Mouse (Mus musculus): Measurements from ENCODE around the gene Fgf8. TPM values are rescaled to one million over a fixed set of nuclear protein-coding genes. Genes with fewer than 3 reads are reported as not detected.

The Fgf8 gene
- total RNA-seq, 2 experiments from 2014 or later, result 1.1 TPM; not detected in 1

DNA sequence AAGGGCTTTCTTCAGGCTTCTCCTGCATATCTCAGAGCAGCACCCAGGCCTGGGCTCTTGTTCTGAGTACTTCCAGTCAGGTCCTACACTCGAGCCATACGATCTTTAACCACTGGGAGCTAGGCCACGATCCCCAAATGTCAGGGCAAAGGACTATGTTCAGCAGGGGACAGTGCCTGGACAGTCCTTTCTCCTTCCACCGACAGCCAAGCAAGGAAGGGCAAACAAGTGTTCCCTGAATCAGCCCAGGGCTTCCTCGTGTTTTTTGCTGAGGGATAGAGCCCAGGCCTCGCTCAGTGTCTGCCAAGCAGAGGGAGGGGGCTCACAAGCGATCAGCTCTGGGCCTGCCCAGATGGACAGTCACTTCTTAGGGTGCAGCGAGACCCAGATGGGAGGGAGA lies 12.7 kb downstream of the Fgf8 start:
- no peak for DNase-seq (ENCODE audit: low spot score in 2 of 2)

DNA sequence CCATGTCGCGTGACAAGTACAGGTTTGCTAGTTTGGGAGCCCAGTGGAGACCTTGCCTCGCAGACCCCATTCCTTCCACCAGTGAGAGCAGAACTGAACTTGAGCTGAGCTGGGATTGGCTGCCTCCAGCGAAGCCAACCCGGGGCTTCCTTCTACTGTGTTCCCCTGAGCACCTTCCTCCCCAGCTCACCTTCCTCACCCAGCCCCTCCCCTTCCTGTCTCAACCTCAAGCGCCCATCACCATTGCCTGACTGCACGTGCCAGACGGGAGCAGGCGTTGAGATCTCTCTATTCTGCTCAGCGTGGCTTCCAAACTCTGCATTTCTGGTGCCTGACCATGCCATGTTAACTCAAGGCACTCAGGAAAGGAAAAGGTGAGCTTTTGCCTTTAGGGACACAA lies 15.5 kb downstream of the Fgf8 start:
- no peak for DNase-seq (ENCODE audit: low spot score in 2 of 2)

DNA sequence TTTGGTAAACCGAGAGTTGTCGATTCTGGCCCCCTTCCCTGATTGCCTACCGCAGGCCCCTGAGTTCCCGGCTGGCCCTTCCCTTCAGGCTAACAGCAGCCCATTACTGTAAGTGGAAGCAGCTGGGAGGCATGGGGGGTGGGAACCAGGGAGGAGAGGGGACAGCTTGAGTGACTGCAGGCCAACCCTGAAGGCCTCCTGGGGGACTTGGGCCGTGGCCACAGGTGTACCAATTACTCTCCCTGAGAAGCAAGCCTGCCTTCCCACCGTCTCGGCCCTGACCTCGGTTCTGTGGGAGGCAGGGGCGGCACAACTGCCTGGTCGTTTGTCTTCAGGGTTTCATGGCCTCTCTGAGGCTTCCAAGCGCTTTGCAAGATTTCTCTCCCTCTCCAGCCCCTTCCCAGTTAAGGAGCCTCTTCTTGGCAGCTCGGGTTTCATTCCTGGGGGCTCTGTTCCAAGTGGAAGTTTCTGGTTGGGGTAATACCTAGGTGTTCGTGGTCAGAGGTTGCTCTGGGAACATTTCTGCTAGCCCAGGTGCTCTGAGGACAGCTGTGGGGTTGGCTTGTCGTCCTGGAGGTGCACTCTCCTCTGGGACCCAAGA lies 16.9 kb downstream of the Fgf8 start:
- DNase-seq (ENCODE audit: low spot score in 2 of 2), result no peak

DNA sequence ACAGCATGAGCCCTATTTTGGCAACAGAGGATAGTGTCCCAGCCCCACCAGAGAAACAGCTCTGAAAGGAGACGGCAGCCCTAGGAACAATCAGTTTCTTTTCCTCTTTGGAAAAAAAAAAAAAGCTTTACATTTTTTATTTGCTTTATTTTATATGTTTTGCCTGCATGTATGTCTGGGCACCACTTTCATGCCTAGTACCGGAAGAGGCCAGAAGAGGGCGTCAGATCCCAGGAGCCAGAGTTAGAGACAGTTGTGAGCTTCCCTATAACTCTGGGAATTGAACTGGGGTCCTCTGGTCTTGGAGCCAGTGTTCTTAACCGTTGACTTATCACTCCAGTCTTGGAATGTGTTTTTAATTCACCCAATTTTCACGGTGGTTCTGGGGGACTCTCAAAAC lies 20.5 kb downstream of the Fgf8 start:
- DNase-seq (ENCODE audit: low spot score in 2 of 2), result no peak

DNA sequence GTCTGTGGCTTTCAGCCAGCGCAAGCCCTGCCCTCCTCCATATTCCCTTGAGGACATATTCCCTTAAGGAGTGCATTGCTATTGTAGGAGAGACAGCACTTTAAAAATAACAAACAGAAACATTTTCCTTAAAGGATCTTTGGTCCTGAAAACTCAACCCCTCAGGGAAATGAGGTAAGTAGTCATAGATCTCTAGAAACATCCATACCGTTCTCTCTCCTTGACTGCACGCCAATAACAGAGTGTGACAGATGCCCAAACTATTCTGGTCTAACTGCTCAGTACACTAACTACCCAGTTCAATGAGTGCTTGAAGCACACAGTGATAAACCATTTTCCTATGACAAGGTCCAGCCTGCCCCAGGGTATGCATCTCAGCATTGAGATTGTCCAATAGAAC lies 24.4 kb downstream of the Fgf8 start:
- DNase-seq (ENCODE audit: low spot score in 2 of 2), result no peak

DNA sequence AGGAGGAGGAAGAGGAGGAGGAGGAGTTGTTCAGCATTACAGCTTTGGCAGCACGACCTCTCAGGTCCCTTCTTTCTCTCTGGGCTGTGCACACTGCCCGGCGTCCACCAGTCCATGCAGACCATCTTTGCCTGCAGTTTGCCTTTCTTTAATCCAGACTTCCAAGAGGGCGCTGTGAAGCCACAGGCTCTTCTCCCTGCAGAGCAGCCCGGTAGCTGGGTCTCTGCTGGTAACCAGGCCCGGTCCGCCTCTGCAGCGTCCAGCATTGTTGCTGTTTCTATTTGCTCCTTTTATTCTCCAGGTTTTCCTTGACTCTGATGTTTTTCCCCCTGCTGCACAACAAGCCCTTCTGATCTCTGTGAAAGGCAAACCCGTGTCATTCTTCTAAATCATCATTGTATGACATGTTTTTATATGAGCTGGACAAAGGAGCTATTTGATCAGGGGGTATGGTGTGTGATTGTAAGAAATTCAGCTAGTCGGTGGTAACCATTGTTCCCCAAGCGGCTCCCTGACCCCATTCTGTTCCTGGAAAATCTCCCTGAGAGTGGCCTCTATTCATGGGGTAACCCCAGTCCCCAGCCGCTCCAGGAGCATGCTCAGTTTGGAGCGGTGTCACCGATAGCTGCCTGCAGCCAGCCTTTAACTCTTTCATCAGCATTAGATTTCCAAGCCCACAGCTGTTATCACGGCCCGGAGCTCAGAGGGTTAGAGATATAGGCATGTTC lies 25.1 kb downstream of the Fgf8 start:
- DNase-seq (ENCODE audit: low spot score in 2 of 2), result peak in 1 of 2 experiments; percentile 27

DNA sequence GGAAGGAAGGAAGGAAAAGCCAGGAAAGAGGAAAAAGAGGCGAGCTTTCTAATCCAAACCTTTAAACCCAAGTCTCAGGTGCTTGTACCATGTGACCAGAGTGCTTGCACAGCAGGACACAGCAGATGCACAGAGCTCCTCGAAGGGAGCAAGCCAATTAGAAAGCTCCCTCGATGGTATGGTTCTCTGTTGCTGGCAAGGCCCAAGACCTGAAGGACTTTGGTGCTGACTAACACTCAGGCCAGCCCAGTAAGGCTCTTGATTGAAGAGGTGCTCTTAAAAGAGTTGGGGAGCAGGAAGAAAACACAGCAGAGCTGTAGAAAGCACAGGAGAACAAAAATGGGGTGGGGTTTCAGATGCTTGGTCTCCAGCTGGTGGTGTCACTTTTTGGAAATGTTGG lies 34.0 kb downstream of the Fgf8 start:
- no peak for DNase-seq (ENCODE audit: low spot score in 2 of 2)

DNA sequence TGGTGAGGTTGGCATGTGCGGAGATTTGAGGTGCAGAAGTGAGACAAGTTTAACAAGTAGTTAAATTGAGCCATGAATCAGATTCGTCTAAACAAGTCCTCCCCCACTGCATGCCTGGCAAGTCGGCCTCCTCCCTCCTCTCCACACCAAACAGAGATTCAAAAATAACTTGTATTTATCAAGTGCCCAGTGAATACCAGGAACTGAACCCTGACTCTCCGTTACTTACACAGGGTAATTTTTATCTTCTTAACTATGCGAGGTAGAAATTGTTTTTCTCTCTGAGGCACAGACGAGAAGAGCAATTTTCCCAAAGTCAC lies 46.5 kb downstream of the Fgf8 start:
- DNase-seq (ENCODE audit: low spot score in 2 of 2), result no peak

DNA sequence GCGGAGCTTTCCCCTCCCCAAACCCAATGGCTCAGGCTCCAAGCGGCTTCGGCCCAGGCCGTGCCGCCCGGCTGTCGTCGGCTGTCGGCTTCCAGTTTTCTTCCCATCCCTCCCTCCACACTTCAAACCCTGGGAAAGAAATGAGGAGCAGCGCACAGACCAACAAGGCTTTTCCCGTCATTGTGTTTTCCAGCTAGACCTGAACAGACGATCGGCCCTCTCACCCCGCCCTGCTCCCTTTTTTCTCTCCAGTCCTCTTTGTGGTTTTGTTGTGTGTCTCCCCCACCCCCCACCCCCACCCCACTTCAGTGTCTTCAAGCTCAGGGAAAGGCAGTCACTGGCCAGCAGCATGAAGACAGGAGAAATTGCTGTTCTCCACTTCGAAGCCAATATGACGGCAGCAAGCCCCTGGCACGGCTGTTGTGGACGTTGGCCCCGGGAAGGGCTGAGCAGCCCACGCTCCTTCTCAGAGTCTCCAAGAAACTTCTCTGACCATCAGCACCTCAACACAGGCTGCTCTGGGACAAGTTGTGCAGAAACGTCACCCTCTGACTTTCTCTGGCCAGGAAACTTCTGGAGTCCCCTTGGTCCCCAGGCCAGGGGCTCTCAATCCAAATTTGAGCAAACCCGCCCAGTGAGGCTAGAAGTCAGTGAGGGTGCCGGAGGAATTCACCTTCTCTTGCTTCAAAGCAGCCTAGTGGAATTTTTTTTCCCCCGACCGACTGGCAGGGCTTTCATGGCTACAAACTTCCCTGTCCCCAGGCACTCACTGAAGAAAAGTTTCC lies 47.0 kb downstream of the Fgf8 start:
- no peak for DNase-seq (ENCODE audit: low spot score in 2 of 2)

DNA sequence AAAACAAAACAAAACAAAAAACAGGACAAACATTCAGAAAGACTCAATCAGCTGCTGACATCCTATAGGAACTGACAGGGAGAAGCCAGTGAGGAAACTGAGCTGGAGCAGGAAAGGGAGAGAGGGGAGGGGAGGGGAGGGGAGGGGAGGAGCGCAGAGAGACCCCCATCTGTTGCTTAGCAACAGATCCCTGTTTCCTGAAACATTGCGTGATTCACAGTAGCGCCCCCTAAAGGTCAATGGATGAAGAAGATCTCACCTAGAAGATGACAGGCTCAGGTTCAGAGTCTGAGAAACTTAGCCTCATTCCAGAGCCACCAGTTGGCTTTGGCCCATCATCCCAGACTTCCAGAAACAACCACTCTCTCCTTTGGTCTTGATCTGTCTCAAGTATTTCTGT lies 48.7 kb downstream of the Fgf8 start:
- no peak for DNase-seq (ENCODE audit: low spot score in 2 of 2)

DNA sequence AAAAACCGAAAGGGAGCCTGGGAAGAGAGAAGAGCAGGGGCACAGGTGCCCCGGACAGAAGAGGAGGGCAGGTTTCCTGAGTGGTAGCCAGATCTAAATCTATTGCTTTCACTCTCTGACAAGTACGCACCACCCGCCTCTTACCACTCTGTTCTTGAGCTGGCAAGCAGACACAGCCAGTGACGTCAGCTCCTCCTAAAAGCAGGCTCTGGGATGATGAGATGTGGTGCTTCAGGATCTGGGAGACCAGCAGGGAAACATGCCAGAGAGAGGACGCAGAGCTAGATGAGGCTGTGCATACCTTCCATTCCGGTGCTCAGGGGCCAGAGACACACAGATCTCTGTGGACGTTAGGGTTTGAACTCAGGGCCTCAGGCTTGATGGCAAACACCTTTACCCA lies 50.5 kb downstream of the Fgf8 start:
- DNase-seq (ENCODE audit: low spot score in 2 of 2), result no peak

DNA sequence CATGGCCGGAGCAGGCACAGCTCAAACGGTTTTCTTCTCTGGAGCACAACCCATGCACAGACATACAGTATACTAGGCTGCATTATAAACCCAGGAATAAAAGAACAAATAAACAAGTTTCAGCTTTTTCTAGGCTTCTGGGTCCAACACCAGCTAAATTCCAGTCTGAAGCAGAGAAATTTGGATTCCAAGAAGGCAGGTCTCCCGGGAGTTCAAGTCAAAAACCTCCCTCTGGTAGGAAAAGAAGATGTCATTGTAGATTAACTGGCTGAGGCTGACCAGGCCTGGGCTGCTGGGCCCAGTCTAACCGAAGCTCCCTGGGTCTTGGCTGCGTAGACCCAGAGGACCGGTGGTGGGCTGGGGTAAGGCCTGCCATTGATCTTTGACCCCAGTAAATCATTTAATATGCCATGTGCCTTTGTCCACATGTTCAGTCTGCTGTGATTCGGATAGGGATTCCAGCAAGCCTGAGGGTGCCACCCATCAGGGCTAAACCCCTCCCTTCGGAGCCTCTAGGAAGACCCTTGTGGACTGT lies 51.6 kb downstream of the Fgf8 start:
- no peak for DNase-seq (ENCODE audit: low spot score in 2 of 2)

DNA sequence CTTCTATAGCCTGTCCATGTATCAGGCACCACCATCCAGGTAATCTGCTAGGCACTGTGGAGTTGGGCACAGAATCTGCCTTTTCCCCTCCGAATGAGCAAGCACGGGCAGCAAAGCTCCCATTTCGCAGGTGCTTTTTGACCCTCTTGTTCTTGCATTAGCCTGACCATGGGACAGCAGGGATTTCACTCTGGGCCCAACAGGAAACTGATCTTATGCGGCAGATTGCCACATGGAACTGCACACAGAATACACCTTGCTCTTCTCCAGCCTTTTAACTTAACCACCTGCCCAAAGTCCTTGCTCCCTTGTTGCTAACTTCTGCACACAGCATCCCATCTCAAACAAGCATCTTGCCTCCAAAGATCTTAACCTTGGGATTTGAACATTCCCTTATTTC lies 55.7 kb downstream of the Fgf8 start:
- no peak for DNase-seq (ENCODE audit: low spot score in 2 of 2)

Other genes with a start within 250 kb of the Fgf8 start
- gene Poll, start 182.4 kb downstream of the Fgf8 start, total RNA-seq (2021), result 10 to 100 TPM; 11.5 to 12.3 TPM
- gene Gm17018, start 182.3 kb downstream of the Fgf8 start, total RNA-seq (2021), result 10 to 100 TPM; 25.6 to 30.7 TPM
- gene Fbxw4, start 82.6 kb downstream of the Fgf8 start, total RNA-seq (2021), result 10 to 100 TPM; 29.3 to 31.6 TPM
- 10 to 100 TPM; 38.4 to 42.9 TPM for gene Npm3, start 6.7 kb upstream of the Fgf8 start, total RNA-seq (2021)
- gene Mgea5, start 40.9 kb upstream of the Fgf8 start, total RNA-seq (2021), result 100 to 1,000 TPM; 105 to 123 TPM
- gene Kcnip2, start 73.1 kb upstream of the Fgf8 start, total RNA-seq (2021), result 1 to 10 TPM; 1.0 to 2.5 TPM

Data from adrenal gland, postnatal 4 days (tissue).